Mouse (Mus musculus) limb, embryonic 11.5 days (tissue): ENCODE results near the gene Fam129a. TPM values are rescaled to one million over a fixed set of nuclear protein-coding genes. Genes with fewer than 3 reads are reported as not detected.

Experiments
- ATAC-seq: fragments of 200-750 bp; cut with Nextera tagmentation; 2 replicates; pipeline ENCODE4 v1.8.0; 2017; ENCODE audit warnings: low read depth; ENCODE audit not compliant: insufficient number of reproducible peaks, low FRiP score, low TSS enrichment
- DNase-seq: peaks from one replicate; pipeline ENCODE4 v3.0.0-alpha.2; 2015; ENCODE audit warnings: low spot score
- H3K27ac ChIP-seq: fragments of 300-500 bp; sonication (generic); replicated peaks from 2 replicates; pipeline ENCODE4 v1.5.1; 2014; ENCODE audit warnings: low read depth, mild to moderate bottlenecking, low read length
- H3K27me3 ChIP-seq: fragments of 300-500 bp; sonication (generic); 2 replicates; pipeline ENCODE4 v1.6.1; 2014; ENCODE audit warnings: mild to moderate bottlenecking, low read length, mixed read lengths; ENCODE audit not compliant: control insufficient read depth, insufficient read depth
- H3K36me3 ChIP-seq: fragments of 300-500 bp; sonication (generic); 2 replicates; pipeline ENCODE4 v1.6.1; 2014; ENCODE audit warnings: mild to moderate bottlenecking, low read length, moderate library complexity, mixed read lengths; ENCODE audit not compliant: control insufficient read depth, insufficient read depth
- H3K4me1 ChIP-seq: fragments of 300-500 bp; sonication (generic); 2 replicates; pipeline ENCODE4 v1.6.1; 2014; ENCODE audit warnings: low read length, mixed read lengths; ENCODE audit not compliant: control insufficient read depth, insufficient read depth
- H3K4me2 ChIP-seq: fragments of 300-500 bp; sonication (generic); 2 replicates; pipeline ENCODE4 v1.6.1; 2014; ENCODE audit warnings: low read depth, mild to moderate bottlenecking, moderate library complexity; ENCODE audit not compliant: severe bottlenecking
- H3K4me3 ChIP-seq: fragments of 300-500 bp; sonication (generic); 2 replicates; pipeline ENCODE4 v1.5.1; 2014; ENCODE audit warnings: low read depth, low read length
- H3K9ac ChIP-seq: fragments of 300-500 bp; sonication (generic); 2 replicates; pipeline ENCODE4 v1.6.1; 2014; ENCODE audit warnings: mild to moderate bottlenecking, low read length
- H3K9me3 ChIP-seq: fragments of 300-500 bp; sonication (generic); 2 replicates; pipeline ENCODE4 v1.6.1; 2016; ENCODE audit warnings: low read length; ENCODE audit not compliant: control insufficient read depth
- WGBS: fragments of 180-500 bp; shearing (Covaris S2); extraction: QIAGEN DNeasy Blood & Tissue Kit; methylation state at CpG from one replicate; pipeline ENCODE4 v1.1.7; 2014; 5-methylcytosine and 5-hydroxymethylcytosine counted together
- polyA plus RNA-seq: library from polyadenylated mRNA; unstranded; fragments of >200 nt; fragmentation: Nextera tagmentation; extraction: Ambion mirVana; gene quantifications from 2 replicates; pipeline ENCODE4 v1.2.1, GENCODE M21; 2014

The Fam129a gene
- polyA plus RNA-seq, 1 experiment from 2014 or later, result 0.89 TPM

GRCm38 (mm10) chr1:151753374-151753929, 182.5 kb downstream of the Fam129a start:
- H3K27me3 ChIP-seq, result no peaks in the 10 kb centered on the region
- no peak overlapping the region for H3K4me2 ChIP-seq
- no peaks in the 10 kb centered on the region for H3K9me3 ChIP-seq
- no peak for ATAC-seq
- no peak overlapping the region for H3K4me3 ChIP-seq
- H3K4me1 ChIP-seq, result peaks cover 5% of the 10 kb centered on the region
- no peak overlapping the region for H3K27ac ChIP-seq
- DNase-seq, result no peak
- no peak overlapping the region for H3K9ac ChIP-seq
- no peaks in the 10 kb centered on the region for H3K36me3 ChIP-seq
- 80% methylated on average over 8 of the region's 8 CpGs for WGBS

DNA sequence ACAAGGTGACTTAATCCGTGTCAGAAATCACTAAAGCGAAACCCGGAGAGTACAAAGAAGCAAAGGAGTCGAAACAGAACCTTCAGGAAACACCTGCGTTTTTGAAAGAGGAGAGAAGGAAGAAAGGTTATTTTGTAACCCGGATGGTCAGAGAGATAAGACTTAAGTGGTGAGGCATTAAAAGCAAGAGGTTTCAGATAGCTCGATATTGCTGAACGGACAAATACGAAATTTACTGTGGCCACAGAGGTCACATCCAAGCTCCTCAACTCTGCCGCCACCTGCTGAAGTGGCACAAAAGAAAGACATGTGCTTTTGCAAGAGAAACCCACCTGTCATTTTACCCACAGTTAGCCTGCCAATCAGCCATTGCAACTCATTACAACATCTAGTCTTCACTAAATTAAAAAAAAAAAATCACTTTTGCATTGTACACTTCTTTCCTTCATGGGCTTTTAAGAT, 183.1 kb downstream of the Fam129a start:
- no peak for DNase-seq
- WGBS, result 77% methylated on average over 10 of the region's 10 CpGs
- Histone ChIP-seq H3K27ac (no peak overlapping the region), H3K4me1 (peaks cover 5% of the 10 kb centered on the region), H3K4me3 (peak overlapping the region; percentile 95; the same call in 1 of the 2 replicates), H3K4me2 (peak overlapping the region; percentile 21; the same call in 1 of the 2 replicates), H3K9ac (no peak overlapping the region; the same call in 1 of the 2 replicates), H3K27me3 (no peaks in the 10 kb centered on the region), H3K36me3 (no peaks in the 10 kb centered on the region), H3K9me3 (no peaks in the 10 kb centered on the region)
- no peak for ATAC-seq

DNA sequence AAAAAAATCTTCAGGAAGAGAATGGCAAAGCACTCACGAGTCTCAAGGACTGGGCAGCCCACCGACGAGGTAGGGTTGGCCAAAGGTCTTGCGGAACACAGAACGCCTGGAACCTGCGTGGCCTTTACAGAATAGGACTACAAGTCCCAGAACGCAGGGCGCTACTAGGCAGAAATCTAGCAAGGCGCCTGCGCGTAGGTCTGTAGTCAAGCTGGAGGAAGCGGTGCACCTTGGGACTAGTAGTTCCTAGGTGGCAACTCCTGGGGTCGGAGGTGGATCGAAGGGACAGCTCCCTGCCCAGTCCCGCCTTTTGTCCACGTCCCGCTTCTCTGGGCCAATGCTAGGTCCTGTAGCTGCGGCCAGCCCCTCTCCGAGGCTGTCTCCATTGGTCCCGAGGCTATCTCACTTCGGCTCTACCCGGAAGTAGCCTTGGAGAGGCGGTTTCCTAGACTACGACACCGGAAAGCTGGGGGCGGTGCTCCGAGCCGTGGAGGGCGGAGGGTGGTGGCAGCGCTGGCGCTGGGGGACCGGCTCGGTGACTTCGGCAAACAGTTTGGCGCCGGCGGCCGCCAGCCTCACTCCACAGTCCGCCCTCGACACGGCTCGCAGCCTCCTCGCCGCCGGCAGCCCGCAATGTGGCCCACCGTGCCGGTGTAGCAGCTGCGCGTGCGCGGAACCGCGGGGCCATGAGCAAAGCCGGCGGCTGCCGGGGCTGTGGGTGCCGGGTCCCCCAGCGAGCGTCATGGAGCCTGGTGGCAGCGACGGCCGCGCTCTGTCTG, 184.1 kb downstream of the Fam129a start, which contains the start of gene Edem3:
Gene Edem3, plus strand, starts transcription at position 491 of the 779 bp plus-strand sequence.
- peak; percentile 100 for ATAC-seq
- H3K4me1 ChIP-seq, result peaks cover 5% of the 10 kb centered on the region
- peak within 1 kb of the TSS; percentile 98 for H3K4me2 ChIP-seq
- H3K27me3 ChIP-seq, result no peaks in the 10 kb centered on the region
- peak within 1 kb of the TSS; percentile 63 for H3K9ac ChIP-seq
- H3K36me3 ChIP-seq, result no peaks in the 10 kb centered on the region
- DNase-seq, result peak; percentile 96
- WGBS, result under 1% methylated on average over 63 of the region's 64 CpGs
- H3K27ac ChIP-seq, result 0 out of 2 replicates have a peak within 1 kb of the TSS, but pooled peaks have one; percentile 30
- H3K4me3 ChIP-seq, result peak within 1 kb of the TSS; percentile 95
- no peaks in the 10 kb centered on the region for H3K9me3 ChIP-seq

GRCm38 (mm10) chr1:151755660-151756424, 184.9 kb downstream of the Fam129a start:
- Histone ChIP-seq H3K4me3 (peak overlapping the region; percentile 95), H3K36me3 (no peaks in the 10 kb centered on the region), H3K4me2 (peak overlapping the region; percentile 98), H3K27ac (0 out of 2 replicates have a peak overlapping the region, but pooled peaks have one; percentile 30), H3K4me1 (peaks cover 5% of the 10 kb centered on the region), H3K9me3 (no peaks in the 10 kb centered on the region), H3K9ac (peak overlapping the region; percentile 63), H3K27me3 (no peaks in the 10 kb centered on the region)
- DNase-seq (no peak), ATAC-seq (peak; percentile 3; the same call in 1 of the 2 replicates)
- 7% methylated on average over 36 of the region's 36 CpGs for WGBS

GRCm38 (mm10) chr1:151756425-151756728, 185.4 kb downstream of the Fam129a start:
- 31% methylated on average over 1 of the region's 1 CpGs for WGBS
- DNase-seq, result no peak
- Histone ChIP-seq H3K9me3 (no peaks in the 10 kb centered on the region), H3K27me3 (no peaks in the 10 kb centered on the region), H3K4me3 (peak overlapping the region; percentile 95), H3K36me3 (no peaks in the 10 kb centered on the region), H3K9ac (no peak overlapping the region), H3K27ac (no peak overlapping the region), H3K4me2 (peak overlapping the region; percentile 98), H3K4me1 (peaks cover 5% of the 10 kb centered on the region)
- ATAC-seq, result no peak

DNA sequence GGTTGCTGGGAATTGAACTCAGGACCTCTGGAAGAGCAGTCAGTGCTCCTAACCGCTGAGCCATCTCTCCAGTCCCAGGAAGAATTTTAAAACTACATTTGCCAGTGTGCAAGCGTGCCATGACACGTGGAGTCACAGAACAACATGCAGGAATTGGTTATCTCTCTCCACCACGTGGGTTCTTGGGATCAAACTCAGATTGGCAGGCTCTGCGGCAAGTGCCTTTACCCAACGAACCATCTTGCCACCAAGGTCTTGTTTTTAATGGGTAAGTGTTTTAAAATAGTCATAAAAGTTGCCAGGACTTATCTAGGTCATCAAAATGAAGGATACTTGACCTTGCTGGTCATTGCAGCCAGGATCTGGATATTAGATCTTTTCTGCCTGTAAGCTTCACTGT, 187.3 kb downstream of the Fam129a start:
- ATAC-seq, result no peak
- peaks cover 2% of the 10 kb centered on the region; the same call in 1 of the 2 replicates for H3K36me3 ChIP-seq
- H3K9me3 ChIP-seq, result no peaks in the 10 kb centered on the region
- H3K27ac ChIP-seq, result no peak overlapping the region
- no peak for DNase-seq
- H3K9ac ChIP-seq, result no peak overlapping the region
- H3K4me3 ChIP-seq, result no peak overlapping the region
- no peak overlapping the region for H3K4me2 ChIP-seq
- peaks cover 5% of the 10 kb centered on the region for H3K4me1 ChIP-seq
- WGBS, result 80% methylated on average over 6 of the region's 6 CpGs
- no peaks in the 10 kb centered on the region for H3K27me3 ChIP-seq

- Histone ChIP-seq H3K27ac (no peak overlapping the region), H3K4me1 (peaks cover 10% of the 10 kb centered on the region), H3K36me3 (peaks cover 2% of the 10 kb centered on the region; the same call in 1 of the 2 replicates), H3K9me3 (no peaks in the 10 kb centered on the region), H3K9ac (no peak overlapping the region), H3K27me3 (no peaks in the 10 kb centered on the region), H3K4me3 (no peak overlapping the region), H3K4me2 (no peak overlapping the region)
- no peak for DNase-seq
- ATAC-seq, result no peak
- 74% methylated on average over 2 of the region's 2 CpGs for WGBS
Observed at GRCm38 (mm10) chr1:151758991-151759390, 188.0 kb downstream of the Fam129a start.

DNA sequence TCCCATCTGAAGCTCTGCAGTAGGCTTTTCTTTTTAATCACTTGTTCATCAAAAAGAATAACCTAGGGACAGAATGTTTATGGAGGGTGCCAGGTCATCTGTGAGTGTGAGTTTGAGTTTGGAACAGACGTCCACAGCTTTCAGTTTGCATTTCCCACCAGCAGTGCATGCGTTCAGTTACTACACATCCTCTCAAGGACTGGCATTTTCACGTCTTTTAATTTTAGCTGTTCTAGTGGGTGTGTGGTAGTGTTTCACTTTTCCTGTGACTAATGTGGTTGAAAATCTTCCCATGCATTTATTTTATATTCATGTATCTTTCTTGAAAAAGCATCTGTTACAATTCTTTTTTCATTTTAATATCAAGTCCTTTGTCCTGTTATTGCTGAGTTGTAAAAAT, 193.2 kb downstream of the Fam129a start:
- no peak for ATAC-seq
- 71% methylated on average over 3 of the region's 3 CpGs for WGBS
- Histone ChIP-seq H3K9ac (no peak overlapping the region), H3K27me3 (no peaks in the 10 kb centered on the region), H3K4me1 (peaks cover 7% of the 10 kb centered on the region), H3K4me3 (no peak overlapping the region), H3K9me3 (no peaks in the 10 kb centered on the region), H3K27ac (no peak overlapping the region), H3K36me3 (peaks cover 2% of the 10 kb centered on the region; the same call in 1 of the 2 replicates), H3K4me2 (no peak overlapping the region)
- DNase-seq, result no peak
